Mouse (Mus musculus) fat pad, adult 2 months (tissue): Measurements from ENCODE around the gene Fbxo39.
"Not testable (repeated sequence)": the region's sequence is repeated elsewhere in the genome, so short reads cannot be mapped to it uniquely, and the experiment has no call there.

ENCODE experiments used
- DNase-seq: peaks from one replicate; pipeline ENCODE4 v3.0.0-alpha.2; 2011; ENCODE audit warnings: low read depth, low spot score; ENCODE audit errors: extremely low read depth

Gene Fbxo39

GRCm38 (mm10) chr11:72311355-72312001, 2.8 kb upstream of the Fbxo39 start:
- DNase-seq = no peak

GRCm38 (mm10) chr11:72318026-72318425, 3.8 kb downstream of the Fbxo39 start:
- DNase-seq = no peak

- DNase-seq = no peak
Measured at GRCm38 (mm10) chr11:72324431-72324830, 10.2 kb downstream of the Fbxo39 start.

- no peak for DNase-seq
Measured at GRCm38 (mm10) chr11:72325701-72326100, 11.5 kb downstream of the Fbxo39 start.

- no peak for DNase-seq
Measured at GRCm38 (mm10) chr11:72332951-72333667, 18.9 kb downstream of the Fbxo39 start.

- no peak for DNase-seq
Measured at GRCm38 (mm10) chr11:72334653-72335052, 20.4 kb downstream of the Fbxo39 start.

GRCm38 (mm10) chr11:72336726-72337125, 22.5 kb downstream of the Fbxo39 start:
- no peak for DNase-seq

GRCm38 (mm10) chr11:72338437-72338871, 24.2 kb downstream of the Fbxo39 start:
- no peak for DNase-seq

- no peak for DNase-seq
Measured at GRCm38 (mm10) chr11:72339716-72340115, 25.5 kb downstream of the Fbxo39 start.

- DNase-seq = peak; percentile 33
Measured at GRCm38 (mm10) chr11:72342549-72343237, 28.4 kb downstream of the Fbxo39 start.

GRCm38 (mm10) chr11:72343238-72343625, 29.0 kb downstream of the Fbxo39 start:
- DNase-seq = not testable (repeated sequence)

- no peak for DNase-seq
Measured at GRCm38 (mm10) chr11:72343904-72344303, 29.7 kb downstream of the Fbxo39 start.

- DNase-seq = no peak
Measured at GRCm38 (mm10) chr11:72344486-72344885, 30.2 kb downstream of the Fbxo39 start.

- DNase-seq = no peak
Measured at GRCm38 (mm10) chr11:72348563-72348962, 34.3 kb downstream of the Fbxo39 start.

GRCm38 (mm10) chr11:72349016-72349415, 34.8 kb downstream of the Fbxo39 start:
- DNase-seq = no peak

GRCm38 (mm10) chr11:72349652-72350051, 35.4 kb downstream of the Fbxo39 start:
- DNase-seq = no peak

- DNase-seq = no peak
Measured at GRCm38 (mm10) chr11:72352272-72352671, 38.0 kb downstream of the Fbxo39 start.

GRCm38 (mm10) chr11:72353186-72353585, 38.9 kb downstream of the Fbxo39 start:
- DNase-seq = no peak

GRCm38 (mm10) chr11:72354971-72355728, 40.9 kb downstream of the Fbxo39 start:
- no peak for DNase-seq

- no peak for DNase-seq
Measured at GRCm38 (mm10) chr11:72361385-72362346, 47.4 kb downstream of the Fbxo39 start.
